Mouse (Mus musculus) ES-E14 (cell line): ENCODE data around the gene Aaas. TPM values are rescaled to one million over a fixed set of nuclear protein-coding genes. Genes with fewer than 3 reads are reported as not detected.

Experiments used
- DNase-seq: peaks from one replicate; pipeline ENCODE4 v3.0.0-alpha.2; 2013; ENCODE audit warnings: low read depth, low spot score
- H3K27ac ChIP-seq: 2 replicates; pipeline ENCODE4 v1.5.1; 2012; ENCODE audit warnings: low read depth, mild to moderate bottlenecking, low read length, moderate library complexity, mixed read lengths; ENCODE audit not compliant: poor library complexity, insufficient read depth, severe bottlenecking
- H3K36me3 ChIP-seq: 2 replicates; pipeline ENCODE4 v1.6.1; 2012; ENCODE audit warnings: mild to moderate bottlenecking, low read length, moderate library complexity, mixed read lengths; ENCODE audit not compliant: control insufficient read depth, poor library complexity, insufficient read depth, severe bottlenecking
- H3K4me1 ChIP-seq, 2 experiments: fragments of 150-350 bp in 1 of 2; sonication (generic) in 1 of 2; 2 replicates each; pipeline ENCODE4 v1.6.1; 2012; ENCODE audit warnings: low read length in 2 of 2, mild to moderate bottlenecking in 1 of 2, mixed read lengths in 1 of 2; ENCODE audit not compliant: control insufficient read depth in 2 of 2, insufficient read depth in 2 of 2, poor library complexity in 1 of 2
- H3K4me3 ChIP-seq, 2 experiments: fragments of 150-350 bp in 1 of 2; sonication (generic) in 1 of 2; 2 replicates each; pipeline ENCODE4 v1.5.1; 2012; ENCODE audit warnings: low read length in 2 of 2, low read depth in 1 of 2, mild to moderate bottlenecking in 1 of 2, mixed read lengths in 1 of 2; ENCODE audit not compliant: insufficient read depth in 1 of 2, poor library complexity in 1 of 2, severe bottlenecking in 1 of 2
- H3K9ac ChIP-seq: 2 replicates; pipeline ENCODE4 v1.6.1; 2012; ENCODE audit warnings: low read depth, mild to moderate bottlenecking, low read length, mixed read lengths; ENCODE audit not compliant: poor library complexity, insufficient read depth, severe bottlenecking
- H3K9me3 ChIP-seq: fragments of 150-350 bp; sonication (generic); 2 replicates; pipeline ENCODE4 v1.6.1; 2012; ENCODE audit warnings: low read depth, mild to moderate bottlenecking, low read length; ENCODE audit not compliant: control insufficient read depth, insufficient read depth
- CHD2 ChIP-seq: IDR thresholded peaks from 2 replicates; pipeline ENCODE4 v1.6.1; 2014; ENCODE audit warnings: mild to moderate bottlenecking, low read depth, low read length, inconsistent platforms
- HCFC1 ChIP-seq: IDR thresholded peaks from 2 replicates; pipeline ENCODE4 v1.6.1; 2012; ENCODE audit warnings: low read length, inconsistent platforms, borderline replicate concordance; ENCODE audit not compliant: insufficient read depth
- MAFK ChIP-seq: IDR thresholded peaks from 2 replicates; pipeline ENCODE4 v1.6.1; 2014; ENCODE audit warnings: mild to moderate bottlenecking, low read depth, low read length, inconsistent platforms; ENCODE audit not compliant: insufficient read depth
- ZC3H11A ChIP-seq: IDR thresholded peaks from 2 replicates; pipeline ENCODE4 v1.6.1; 2012; ENCODE audit warnings: low read depth, mild to moderate bottlenecking, inconsistent platforms, low read length, borderline replicate concordance
- ZNF384 ChIP-seq: IDR thresholded peaks from 2 replicates; pipeline ENCODE4 v1.6.1; 2012; ENCODE audit warnings: low read depth, low read length, inconsistent platforms
- in situ Hi-C, 2 experiments: fragments of 600-800 bp; cut with MboI; formaldehyde crosslinking; loops; one replicate each; pipeline ENCODE4 v1.15.1; 2025; ENCODE audit warnings: low sequenced_read_pairs in 2 of 2, inconsistent platforms in 1 of 2; ENCODE audit not compliant: unreplicated experiment in 2 of 2
- total RNA-seq: library from RNA; depleted of rRNA; stranded (reverse); fragments of 300-350 nt; gene quantifications from 2 replicates; pipeline ENCODE4 v1.2.3, GENCODE M21; 2012

Aaas gene
- total RNA-seq, 1 experiment, result 86.0 TPM

- H3K36me3 ChIP-seq, result peaks cover 27% of the 10 kb centered on the region
- no peak for DNase-seq
- peak overlapping the region; percentile 79; the same call in 1 of the 2 replicates for H3K9ac ChIP-seq
- no peaks in the 10 kb centered on the region for H3K9me3 ChIP-seq
- in situ Hi-C loops, result no loop called here
- peak overlapping the region; percentile 82 to 97 for H3K4me3 ChIP-seq
- TF ChIP-seq HCFC1 (no peak), MAFK (no peak), ZC3H11A (no peak), CHD2 (no peak), ZNF384 (no peak)
- H3K4me1 ChIP-seq, result peaks cover 1 to 2% of the 10 kb centered on the region in 2 experiments; a peak in 1 of 4 replicates
- H3K27ac ChIP-seq, result no peak overlapping the region
Measured at GRCm38 (mm10) chr15:102326892-102327291, 23.7 kb downstream of the Aaas start.

GRCm38 (mm10) chr15:102326022-102326576, 24.5 kb downstream of the Aaas start, which contains the start of gene Pfdn5:
Gene Pfdn5 (plus strand): TSS chr15:102326116.
- H3K9ac ChIP-seq, result peak within 1 kb of the TSS; percentile 79
- in situ Hi-C loops, result no loop called here
- no peaks in the 10 kb centered on the region for H3K9me3 ChIP-seq
- H3K27ac ChIP-seq, result no peak within 1 kb of the TSS
- H3K4me1 ChIP-seq, result peaks cover 1 to 2% of the 10 kb centered on the region in 2 experiments; a peak in 1 of 4 replicates
- peak; percentile 60 for DNase-seq
- peak; percentile 31; the same call in 1 of the 2 replicates for TF ChIP-seq HCFC1
- no peak for TF ChIP-seq ZC3H11A
- H3K36me3 ChIP-seq, result peaks cover 25% of the 10 kb centered on the region
- H3K4me3 ChIP-seq, result peak within 1 kb of the TSS; percentile 82 to 97

- peak overlapping the region; percentile 13; the same call in 1 of the 2 replicates for H3K9ac ChIP-seq
- H3K4me3 ChIP-seq, result peak overlapping the region; percentile 44 to 89
- no peaks in the 10 kb centered on the region for H3K9me3 ChIP-seq
- H3K27ac ChIP-seq, result no peak overlapping the region
- peaks cover 1 to 2% of the 10 kb centered on the region in 2 experiments; a peak in 1 of 4 replicates for H3K4me1 ChIP-seq
- DNase-seq, result no peak
- TF ChIP-seq MAFK, result no peak
- no peak for TF ChIP-seq HCFC1
- no peak for TF ChIP-seq ZNF384
- no peak for TF ChIP-seq ZC3H11A
- TF ChIP-seq CHD2, result no peak
- H3K36me3 ChIP-seq, result peaks cover 30% of the 10 kb centered on the region
- in situ Hi-C loops, result no loop called here
Measured at GRCm38 (mm10) chr15:102324654-102325473, 25.7 kb downstream of the Aaas start.

GRCm38 (mm10) chr15:102316263-102316662, 34.3 kb downstream of the Aaas start:
- DNase-seq, result peak; percentile 57
- no peak for TF ChIP-seq MAFK
- Histone ChIP-seq H3K9ac (no peak overlapping the region), H3K27ac (no peak overlapping the region), H3K36me3 (peaks cover 67% of the 10 kb centered on the region), H3K9me3 (no peaks in the 10 kb centered on the region), H3K4me3 (no peak overlapping the region), H3K4me1 (no peaks in the 10 kb centered on the region)
- in situ Hi-C loops, result no loop called here
